Mouse (Mus musculus): ENCODE results near the gene Rexo1. TPM values are rescaled to one million over a fixed set of nuclear protein-coding genes. Genes with fewer than 3 reads are reported as not detected.

The Rexo1 gene
- polyA plus RNA-seq, 1 experiment from 2014 or later = 29.5 TPM

DNA sequence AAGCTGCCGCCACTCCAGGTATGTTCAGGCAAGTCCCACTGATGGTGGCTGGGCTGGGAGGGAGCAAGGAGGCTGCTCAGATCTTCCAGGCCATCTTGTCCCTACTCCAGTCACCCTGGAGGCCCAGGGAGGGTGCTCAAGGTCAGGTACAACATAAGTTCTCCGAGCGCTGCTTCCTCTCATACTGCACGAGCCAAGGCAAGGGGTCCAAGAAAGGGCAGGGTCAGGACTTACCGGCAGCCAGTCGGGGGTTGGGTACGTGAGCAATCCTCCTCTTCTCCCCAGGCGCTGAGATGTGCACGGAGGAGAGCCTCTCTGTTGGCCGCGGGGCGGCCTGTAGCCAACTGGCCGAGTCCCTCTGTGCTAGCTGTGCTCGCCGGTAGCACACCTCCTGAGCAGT is 13.8 kb downstream of the Rexo1 start:
- Histone ChIP-seq H3K27ac (replicated peaks) (no peak overlapping the region), H3K4me1 (peaks cover 6% of the 10 kb centered on the region; the same call in 1 of the 2 replicates), H3K36me3 (peaks cover 77% of the 10 kb centered on the region), H3K9ac (replicated peaks) (no peak overlapping the region), H3K4me3 (replicated peaks) (no peak overlapping the region), H3K9me3 (replicated peaks) (no peaks in the 10 kb centered on the region), H3K4me2 (no peak overlapping the region), H3K27me3 (replicated peaks) (no peaks in the 10 kb centered on the region)
- WGBS = 88% methylated on average over 14 of the region's 15 CpGs
- ATAC-seq (ENCODE audit: low FRiP score) = no peak

DNA sequence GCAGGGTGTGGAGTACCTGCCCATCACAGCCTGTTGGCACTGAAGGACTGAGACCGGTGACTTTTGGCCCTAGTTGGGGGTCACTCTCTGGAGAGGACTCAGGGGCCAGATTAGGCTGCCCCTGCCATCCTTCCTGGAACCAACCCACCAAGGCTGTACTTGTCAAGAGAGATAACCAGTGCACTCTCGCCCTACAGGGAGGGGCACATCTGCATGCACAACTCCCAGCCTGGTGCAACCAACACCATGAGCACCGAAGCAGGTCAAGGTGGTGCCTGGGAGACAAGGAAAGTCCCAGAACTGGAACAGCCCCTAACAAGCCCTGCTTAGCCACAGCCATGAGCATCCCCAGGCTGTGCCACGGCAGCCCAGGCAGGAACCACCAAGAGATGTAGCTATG is 14.4 kb downstream of the Rexo1 start:
- no peak for ATAC-seq (ENCODE audit: low FRiP score)
- Histone ChIP-seq H3K27ac (replicated peaks) (no peak overlapping the region), H3K27me3 (replicated peaks) (no peaks in the 10 kb centered on the region), H3K9me3 (replicated peaks) (no peaks in the 10 kb centered on the region), H3K4me2 (no peak overlapping the region), H3K4me1 (peaks cover 6% of the 10 kb centered on the region; the same call in 1 of the 2 replicates), H3K36me3 (peaks cover 83% of the 10 kb centered on the region), H3K4me3 (replicated peaks) (no peak overlapping the region), H3K9ac (replicated peaks) (no peak overlapping the region)
- WGBS = 100% methylated on average over 4 of the region's 4 CpGs

DNA sequence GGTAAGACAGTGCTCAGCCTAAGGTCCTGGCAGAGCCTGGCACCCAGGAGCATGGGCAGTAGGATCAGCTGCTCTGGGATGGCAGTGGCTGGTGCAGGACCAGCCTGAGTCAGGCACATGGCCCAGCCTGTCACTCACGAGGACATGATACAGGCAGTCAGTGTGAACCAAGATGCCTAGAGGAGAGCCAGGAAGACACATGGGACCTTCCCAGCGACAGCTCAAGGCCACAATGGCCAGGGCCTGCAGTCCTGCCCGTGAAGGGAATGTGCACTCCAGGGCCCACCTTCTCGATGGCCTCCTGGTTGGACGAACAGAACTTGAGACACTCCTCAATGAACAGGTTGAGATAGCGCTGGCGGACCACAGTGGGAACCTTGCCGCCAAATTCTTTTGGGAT is 15.8 kb downstream of the Rexo1 start:
- H3K4me3 ChIP-seq (replicated peaks) = no peak overlapping the region
- H3K9me3 ChIP-seq (replicated peaks) = no peaks in the 10 kb centered on the region
- no peak overlapping the region for H3K27ac ChIP-seq (replicated peaks)
- WGBS = 93% methylated on average over 8 of the region's 8 CpGs
- no peaks in the 10 kb centered on the region for H3K27me3 ChIP-seq (replicated peaks)
- H3K4me2 ChIP-seq = no peak overlapping the region
- peaks cover 6% of the 10 kb centered on the region; the same call in 1 of the 2 replicates for H3K4me1 ChIP-seq
- H3K36me3 ChIP-seq = peaks cover 91% of the 10 kb centered on the region
- H3K9ac ChIP-seq (replicated peaks) = no peak overlapping the region
- no peak for ATAC-seq (ENCODE audit: low FRiP score)

DNA sequence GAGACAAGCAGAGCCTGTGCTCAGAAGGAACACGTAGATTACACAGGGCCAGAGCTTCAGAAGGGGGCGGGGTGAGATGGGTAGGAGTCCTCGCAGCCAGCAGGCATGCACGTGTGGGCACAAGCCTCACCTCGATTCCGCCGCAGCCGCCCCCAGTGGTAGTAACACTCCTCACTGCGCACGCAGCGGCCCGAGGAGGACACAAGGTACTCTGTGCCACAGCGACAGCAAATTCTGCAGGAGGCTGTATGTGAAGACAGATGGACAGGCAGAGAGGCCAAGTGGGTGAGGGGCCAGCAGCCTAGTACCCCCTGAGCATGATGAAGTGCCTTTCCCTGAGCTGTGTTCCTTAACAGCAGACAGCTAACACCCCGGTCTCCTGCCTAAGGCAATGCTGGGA is 17.5 kb downstream of the Rexo1 start:
- ATAC-seq (ENCODE audit: low FRiP score) = no peak
- Histone ChIP-seq H3K36me3 (peaks cover 76% of the 10 kb centered on the region), H3K9ac (replicated peaks) (no peak overlapping the region)

DNA sequence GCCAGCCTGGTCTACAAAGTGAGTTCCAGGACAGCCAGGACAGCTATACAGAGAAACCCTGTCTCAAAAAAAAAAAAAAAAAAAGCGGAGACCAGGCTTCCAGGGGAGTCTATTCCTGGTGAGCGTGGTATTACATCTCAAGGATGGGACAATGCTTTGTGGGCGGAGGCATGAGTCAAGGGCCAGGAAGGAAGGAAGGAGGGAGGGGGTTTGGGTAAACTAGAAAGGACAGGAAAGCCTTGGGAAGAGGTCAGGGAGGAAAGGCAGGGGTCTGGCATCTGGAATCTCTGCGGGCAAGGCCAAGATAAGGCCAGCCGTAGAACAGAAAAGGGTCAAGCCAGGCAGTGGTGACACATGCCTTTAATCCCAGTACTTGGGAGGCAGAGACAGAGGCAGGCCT is 21.9 kb downstream of the Rexo1 start:
- 63% methylated on average over 4 of the region's 5 CpGs for WGBS
- H3K9me3 ChIP-seq (replicated peaks) = no peaks in the 10 kb centered on the region
- no peak overlapping the region for H3K27ac ChIP-seq (replicated peaks)
- no peak overlapping the region for H3K4me2 ChIP-seq
- H3K9ac ChIP-seq (replicated peaks) = no peak overlapping the region
- peaks cover 13% of the 10 kb centered on the region for H3K4me1 ChIP-seq
- H3K4me3 ChIP-seq (replicated peaks) = no peak overlapping the region
- H3K27me3 ChIP-seq (replicated peaks) = peaks cover 42% of the 10 kb centered on the region
- peaks cover 37% of the 10 kb centered on the region for H3K36me3 ChIP-seq
- no peak for ATAC-seq (ENCODE audit: low FRiP score)

More for the DNA sequence above, 17.5 kb downstream of the Rexo1 start:
- Histone ChIP-seq H3K4me2 (no peak overlapping the region), H3K4me3 (replicated peaks) (no peak overlapping the region), H3K9me3 (replicated peaks) (no peaks in the 10 kb centered on the region), H3K4me1 (peaks cover 9% of the 10 kb centered on the region), H3K27me3 (replicated peaks) (peaks cover 3% of the 10 kb centered on the region), H3K27ac (replicated peaks) (no peak overlapping the region)
- WGBS = 92% methylated on average over 14 of the region's 14 CpGs

DNA sequence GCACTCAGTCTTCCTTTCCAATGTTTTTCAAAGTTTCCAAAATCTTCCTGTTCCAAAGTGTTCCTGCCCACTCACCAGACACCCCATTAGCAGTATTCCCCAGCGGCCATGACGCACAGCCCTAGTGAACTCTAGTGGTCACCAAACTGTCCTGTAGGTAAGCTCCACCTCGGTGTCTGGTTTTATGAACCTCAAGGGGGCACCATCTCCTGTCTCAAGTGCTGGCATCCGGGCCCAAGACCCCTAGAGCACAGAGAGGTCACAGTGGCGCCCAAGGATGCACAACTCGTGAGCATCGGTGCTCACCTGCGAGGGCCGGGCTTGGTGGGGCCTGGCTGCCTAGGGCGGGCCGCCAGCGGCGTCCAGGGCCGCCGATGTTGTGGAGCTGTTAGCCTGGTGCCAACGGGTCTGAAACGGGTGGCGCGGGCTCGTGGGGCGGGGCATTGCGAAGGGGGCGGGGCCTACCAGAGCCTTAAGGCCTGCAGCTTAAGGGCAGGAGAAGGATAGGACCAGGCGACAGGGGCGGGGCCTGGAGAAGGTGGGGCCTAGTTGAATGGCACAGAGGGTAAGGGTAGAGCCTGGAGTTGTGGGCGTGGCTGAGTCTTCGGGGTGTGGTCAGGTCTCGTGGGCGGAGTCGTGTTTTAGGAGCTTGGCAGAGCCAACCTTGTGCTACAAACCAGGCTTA is 22.5 kb downstream of the Rexo1 start, which contains the start of gene Atp8b3:
Atp8b3 (minus strand) TSS at position 415 of the 685 bp plus-strand sequence.
- peak; percentile 46; the same call in 1 of the 2 replicates for ATAC-seq (ENCODE audit: low FRiP score)
- Histone ChIP-seq H3K27ac (replicated peaks) (no peak within 1 kb of the TSS), H3K36me3 (peaks cover 30% of the 10 kb centered on the region), H3K9me3 (replicated peaks) (no peaks in the 10 kb centered on the region), H3K4me2 (peak within 1 kb of the TSS; percentile 47), H3K27me3 (replicated peaks) (peaks cover 47% of the 10 kb centered on the region), H3K4me1 (peaks cover 13% of the 10 kb centered on the region), H3K4me3 (replicated peaks) (peak within 1 kb of the TSS; percentile 22), H3K9ac (replicated peaks) (no peak within 1 kb of the TSS; the same call in 1 of the 2 replicates)
- 2% methylated on average over 29 of the region's 30 CpGs for WGBS

DNA sequence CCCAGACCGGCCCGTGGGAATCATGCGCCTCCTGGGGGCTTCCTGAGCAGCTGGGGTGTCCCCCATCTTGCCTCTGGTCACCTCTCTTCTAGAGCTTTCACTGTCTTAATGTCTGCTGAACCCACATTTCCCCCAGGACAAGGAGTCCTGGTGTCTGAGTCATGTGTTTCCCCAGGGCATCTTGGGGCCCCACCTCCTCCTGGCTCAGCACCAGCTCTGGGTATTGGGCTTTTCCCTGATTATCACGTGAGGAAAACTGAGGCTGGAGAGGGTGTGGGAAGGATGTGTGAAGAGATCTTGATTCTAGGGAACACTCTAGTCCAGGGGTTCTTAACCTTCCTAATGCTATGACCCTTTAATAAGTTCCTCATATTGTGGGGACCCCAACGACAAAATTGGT is 23.2 kb downstream of the Rexo1 start:
- peaks cover 47% of the 10 kb centered on the region for H3K27me3 ChIP-seq (replicated peaks)
- H3K9me3 ChIP-seq (replicated peaks) = no peaks in the 10 kb centered on the region
- H3K27ac ChIP-seq (replicated peaks) = no peak overlapping the region
- no peak overlapping the region for H3K4me3 ChIP-seq (replicated peaks)
- no peak for ATAC-seq (ENCODE audit: low FRiP score)
- no peak overlapping the region for H3K4me2 ChIP-seq
- H3K9ac ChIP-seq (replicated peaks) = no peak overlapping the region
- 70% methylated on average over 5 of the region's 5 CpGs for WGBS
- peaks cover 13% of the 10 kb centered on the region for H3K4me1 ChIP-seq
- H3K36me3 ChIP-seq = peaks cover 24% of the 10 kb centered on the region

DNA sequence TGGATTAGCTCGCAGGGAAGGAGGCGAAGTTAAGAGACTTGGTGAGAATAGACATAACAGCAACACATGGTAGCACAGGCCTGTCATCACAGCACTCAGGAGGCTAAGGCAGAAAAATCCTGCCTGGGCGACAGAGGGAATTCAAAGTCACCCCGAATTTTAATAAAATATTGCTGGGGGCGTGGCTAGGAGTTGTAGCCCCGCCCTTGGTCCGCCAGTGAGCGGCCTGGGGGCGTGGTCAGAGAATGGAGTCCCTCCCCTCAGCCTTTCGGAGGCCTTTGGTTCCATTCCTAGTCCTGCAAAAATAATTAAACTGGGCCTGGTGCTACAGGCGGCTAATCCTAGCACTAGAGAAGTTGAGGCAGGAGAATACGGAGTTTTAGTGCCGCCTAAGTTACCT is 25.6 kb downstream of the Rexo1 start:
- peaks cover 47% of the 10 kb centered on the region for H3K27me3 ChIP-seq (replicated peaks)
- no peak overlapping the region for H3K9ac ChIP-seq (replicated peaks)
- no peak for ATAC-seq (ENCODE audit: low FRiP score)
- H3K27ac ChIP-seq (replicated peaks) = no peak overlapping the region
- no peak overlapping the region for H3K4me3 ChIP-seq (replicated peaks)
- peaks cover 13% of the 10 kb centered on the region for H3K4me1 ChIP-seq
- no peaks in the 10 kb centered on the region for H3K36me3 ChIP-seq
- H3K4me2 ChIP-seq = peak overlapping the region; percentile 13; the same call in 1 of the 2 replicates
- WGBS = 9% methylated on average over 13 of the region's 13 CpGs
- no peaks in the 10 kb centered on the region for H3K9me3 ChIP-seq (replicated peaks)

DNA sequence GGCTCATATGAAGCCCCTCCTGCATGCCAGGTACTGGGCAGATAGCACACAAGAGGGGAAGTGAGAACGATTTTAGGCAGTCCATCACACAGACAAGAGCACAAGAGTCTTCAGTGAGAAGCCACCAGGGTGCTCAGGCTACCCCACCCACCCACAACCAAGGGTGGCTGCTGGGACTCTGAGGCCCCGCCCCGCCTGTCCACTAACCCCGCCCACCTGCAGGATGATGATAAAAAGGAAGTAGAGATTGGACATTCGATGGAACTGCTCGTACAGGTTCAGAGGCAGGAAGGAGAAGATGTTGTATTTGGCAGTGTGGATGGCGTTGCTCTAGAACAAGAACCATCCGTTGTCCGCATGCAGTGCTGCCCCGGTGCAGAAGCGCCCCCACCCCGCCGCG is 26.3 kb downstream of the Rexo1 start:
- no peak overlapping the region for H3K27ac ChIP-seq (replicated peaks)
- ATAC-seq (ENCODE audit: low FRiP score) = no peak
- H3K27me3 ChIP-seq (replicated peaks) = peaks cover 47% of the 10 kb centered on the region
- no peak overlapping the region for H3K9ac ChIP-seq (replicated peaks)
- H3K4me1 ChIP-seq = peaks cover 13% of the 10 kb centered on the region
- no peaks in the 10 kb centered on the region for H3K9me3 ChIP-seq (replicated peaks)
- H3K36me3 ChIP-seq = no peaks in the 10 kb centered on the region
- no peak overlapping the region for H3K4me3 ChIP-seq (replicated peaks)
- H3K4me2 ChIP-seq = peak overlapping the region; percentile 13; the same call in 1 of the 2 replicates
- 14% methylated on average over 14 of the region's 14 CpGs for WGBS

DNA sequence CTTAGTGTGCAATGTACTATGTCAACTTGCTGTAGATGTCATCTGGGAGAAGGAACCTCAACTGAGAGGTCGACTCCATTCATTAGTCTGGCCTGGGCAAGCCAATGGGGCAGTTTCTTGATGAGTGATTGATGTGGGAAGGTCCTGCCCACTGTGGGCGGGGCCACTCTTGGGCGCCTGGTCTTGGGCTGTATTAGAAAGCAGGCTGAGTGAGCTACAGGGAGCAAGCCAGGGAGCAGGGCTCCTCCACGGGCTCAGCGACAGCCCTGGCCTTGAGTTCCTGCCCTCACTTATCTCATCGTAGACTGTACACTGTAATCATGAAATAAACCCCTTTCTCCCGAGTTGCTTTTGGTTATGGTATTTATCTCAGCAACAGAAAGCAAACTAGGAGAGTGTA is 27.7 kb downstream of the Rexo1 start:
- Histone ChIP-seq H3K27ac (replicated peaks) (no peak overlapping the region), H3K36me3 (no peaks in the 10 kb centered on the region), H3K4me3 (replicated peaks) (no peak overlapping the region), H3K4me1 (peaks cover 8% of the 10 kb centered on the region), H3K9me3 (replicated peaks) (no peaks in the 10 kb centered on the region), H3K4me2 (no peak overlapping the region), H3K27me3 (replicated peaks) (peaks cover 42% of the 10 kb centered on the region), H3K9ac (replicated peaks) (no peak overlapping the region)
- ATAC-seq (ENCODE audit: low FRiP score) = no peak
- 22% methylated on average over 7 of the region's 7 CpGs for WGBS

DNA sequence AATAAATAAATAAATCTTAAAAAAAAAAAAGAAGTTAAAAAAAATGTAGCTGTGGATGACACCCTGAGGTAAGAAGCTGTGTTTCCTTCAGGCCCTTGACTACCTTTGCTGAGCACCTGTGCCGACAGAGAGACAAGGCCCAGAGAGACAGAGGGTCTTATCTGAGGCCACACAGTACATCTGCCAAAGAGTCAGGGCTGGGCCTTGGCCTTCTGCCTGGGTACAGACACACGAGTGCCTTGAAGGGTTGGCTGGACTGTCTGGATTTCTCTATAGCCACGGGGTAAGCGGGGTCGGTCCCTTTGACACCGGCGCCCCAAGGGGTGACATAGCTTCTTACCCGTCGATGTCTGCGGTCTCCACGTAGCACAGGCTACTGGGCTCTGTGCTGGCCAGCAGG is 28.6 kb downstream of the Rexo1 start:
- no peak for ATAC-seq (ENCODE audit: low FRiP score)
- H3K9me3 ChIP-seq (replicated peaks) = no peaks in the 10 kb centered on the region
- no peak overlapping the region for H3K27ac ChIP-seq (replicated peaks)
- H3K27me3 ChIP-seq (replicated peaks) = peaks cover 33% of the 10 kb centered on the region
- no peaks in the 10 kb centered on the region for H3K36me3 ChIP-seq
- H3K9ac ChIP-seq (replicated peaks) = no peak overlapping the region
- H3K4me2 ChIP-seq = no peak overlapping the region
- H3K4me3 ChIP-seq (replicated peaks) = no peak overlapping the region
- WGBS = 86% methylated on average over 11 of the region's 11 CpGs
- peaks cover 6% of the 10 kb centered on the region; the same call in 1 of the 2 replicates for H3K4me1 ChIP-seq

DNA sequence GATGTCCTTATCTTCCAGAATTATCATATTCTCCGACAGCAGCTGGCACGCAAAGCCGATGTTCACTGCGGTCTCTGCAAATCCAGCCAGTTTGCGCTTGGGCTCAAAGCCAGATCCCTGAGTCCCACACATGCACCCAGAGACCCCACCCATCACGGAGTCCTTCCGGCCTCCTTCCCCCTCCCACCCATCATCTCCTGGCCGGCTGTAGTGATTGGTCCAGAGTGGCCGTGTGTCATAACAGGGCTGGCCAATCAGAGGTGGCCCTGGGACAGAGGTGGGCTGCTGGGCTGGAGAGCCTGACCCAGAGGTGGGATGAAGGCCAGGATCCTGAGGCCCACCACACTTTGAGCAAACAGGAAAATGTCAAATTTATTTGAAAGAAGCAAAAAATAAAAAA is 35.2 kb downstream of the Rexo1 start:
- no peaks in the 10 kb centered on the region for H3K27me3 ChIP-seq (replicated peaks)
- 22% methylated on average over 9 of the region's 9 CpGs for WGBS
- H3K9me3 ChIP-seq (replicated peaks) = no peaks in the 10 kb centered on the region
- peaks cover 4% of the 10 kb centered on the region; the same call in 1 of the 2 replicates for H3K4me1 ChIP-seq
- no peak overlapping the region for H3K9ac ChIP-seq (replicated peaks)
- H3K36me3 ChIP-seq = no peaks in the 10 kb centered on the region; the same call in 1 of the 2 replicates
- H3K27ac ChIP-seq (replicated peaks) = no peak overlapping the region
- H3K4me3 ChIP-seq (replicated peaks) = peak overlapping the region; percentile 19
- peak overlapping the region; percentile 43 for H3K4me2 ChIP-seq
- peak; percentile 82 for ATAC-seq (ENCODE audit: low FRiP score)

All from neural tube, embryonic 15.5 days (tissue).